Mouse (Mus musculus): ENCODE measurements around the gene Jag2. TPM values are rescaled to one million over a fixed set of nuclear protein-coding genes. Genes with fewer than 3 reads are reported as not detected.
A peak's percentile ranks its signal among the peaks of the same experiment; 100 is the strongest.

The Jag2 gene
- total RNA-seq, 2 experiments from 2014 or later: 15.2 to 18.3 TPM

GRCm38 (mm10) chr12:112911701-112912100, 17.9 kb downstream of the Jag2 start:
- no peak for DNase-seq (ENCODE audit: low spot score in 2 of 2)

GRCm38 (mm10) chr12:112908991-112909390, 20.6 kb downstream of the Jag2 start:
- no peak for DNase-seq (ENCODE audit: low spot score in 2 of 2)

- DNase-seq (ENCODE audit: low spot score in 2 of 2): no peak
These were observed 24.6 kb downstream of the Jag2 start for GRCm38 (mm10) chr12:112905001-112905400.

GRCm38 (mm10) chr12:112903941-112904340, 25.6 kb downstream of the Jag2 start:
- DNase-seq (ENCODE audit: low spot score in 2 of 2): no peak

- no peak for DNase-seq (ENCODE audit: low spot score in 2 of 2)
These were observed 28.9 kb downstream of the Jag2 start for GRCm38 (mm10) chr12:112900641-112901040.

- DNase-seq (ENCODE audit: low spot score in 2 of 2): no peak
These were observed 30.6 kb downstream of the Jag2 start for GRCm38 (mm10) chr12:112898960-112899359.

- DNase-seq (ENCODE audit: low spot score in 2 of 2): no peak
These were observed 31.2 kb downstream of the Jag2 start for GRCm38 (mm10) chr12:112898351-112898750.

- DNase-seq (ENCODE audit: low spot score in 2 of 2): no peak
These were observed 31.9 kb downstream of the Jag2 start for GRCm38 (mm10) chr12:112897522-112898212.

GRCm38 (mm10) chr12:112894969-112895368, 34.6 kb downstream of the Jag2 start:
- DNase-seq (ENCODE audit: low spot score in 2 of 2): no peak

- no peak for DNase-seq (ENCODE audit: low spot score in 2 of 2)
These were observed 35.2 kb downstream of the Jag2 start for GRCm38 (mm10) chr12:112894303-112894884.

GRCm38 (mm10) chr12:112885465-112885864, 44.1 kb downstream of the Jag2 start:
- DNase-seq (ENCODE audit: low spot score in 2 of 2): no peak

- DNase-seq (ENCODE audit: low spot score in 2 of 2): no peak
These were observed 48.2 kb downstream of the Jag2 start for GRCm38 (mm10) chr12:112881301-112881815.

GRCm38 (mm10) chr12:112880661-112881060, 48.9 kb downstream of the Jag2 start:
- DNase-seq (ENCODE audit: low spot score in 2 of 2): no peak

- no peak for DNase-seq (ENCODE audit: low spot score in 2 of 2)
These were observed 49.8 kb downstream of the Jag2 start for GRCm38 (mm10) chr12:112879731-112880130.

GRCm38 (mm10) chr12:112877607-112878020, 52.0 kb downstream of the Jag2 start:
- DNase-seq (ENCODE audit: low spot score in 2 of 2): no peak

- no peak for DNase-seq (ENCODE audit: low spot score in 2 of 2)
These were observed 52.5 kb downstream of the Jag2 start for GRCm38 (mm10) chr12:112877073-112877576.

- DNase-seq (ENCODE audit: low spot score in 2 of 2): no peak
These were observed 53.1 kb downstream of the Jag2 start for GRCm38 (mm10) chr12:112876332-112877072.

GRCm38 (mm10) chr12:112875225-112876013, 54.2 kb downstream of the Jag2 start:
- DNase-seq (ENCODE audit: low spot score in 2 of 2): peak; percentile 74 to 86

GRCm38 (mm10) chr12:112874199-112874598, 55.4 kb downstream of the Jag2 start:
- DNase-seq (ENCODE audit: low spot score in 2 of 2): no peak

- DNase-seq (ENCODE audit: low spot score in 2 of 2): peak in 1 of 2 experiments; percentile 53
These were observed 56.0 kb downstream of the Jag2 start for GRCm38 (mm10) chr12:112873452-112874190.

Data from adrenal gland, postnatal 4 days (tissue).